Mouse (Mus musculus) C2C12 (cell line): ENCODE results near the gene Grip1.

ENCODE experiments used
- CTCF ChIP-seq: IDR thresholded peaks from one replicate; pipeline ENCODE4 v1.5.1; 2011; ENCODE audit not compliant: control insufficient read depth, insufficient read depth, insufficient read length
- MYOD1 ChIP-seq: IDR thresholded peaks from one replicate; pipeline ENCODE4 v1.6.1; 2011; ENCODE audit warnings: low read depth; ENCODE audit not compliant: control insufficient read depth, insufficient read length
- MYOG ChIP-seq: IDR thresholded peaks from one replicate; pipeline ENCODE4 v1.6.1; 2011; ENCODE audit not compliant: control insufficient read depth, insufficient read length; ENCODE audit errors: extremely low read depth
- USF1 ChIP-seq: IDR thresholded peaks from one replicate; pipeline ENCODE4 v1.6.1; 2011; ENCODE audit warnings: low read depth, mild to moderate bottlenecking, control low read depth, moderate library complexity

DNA sequence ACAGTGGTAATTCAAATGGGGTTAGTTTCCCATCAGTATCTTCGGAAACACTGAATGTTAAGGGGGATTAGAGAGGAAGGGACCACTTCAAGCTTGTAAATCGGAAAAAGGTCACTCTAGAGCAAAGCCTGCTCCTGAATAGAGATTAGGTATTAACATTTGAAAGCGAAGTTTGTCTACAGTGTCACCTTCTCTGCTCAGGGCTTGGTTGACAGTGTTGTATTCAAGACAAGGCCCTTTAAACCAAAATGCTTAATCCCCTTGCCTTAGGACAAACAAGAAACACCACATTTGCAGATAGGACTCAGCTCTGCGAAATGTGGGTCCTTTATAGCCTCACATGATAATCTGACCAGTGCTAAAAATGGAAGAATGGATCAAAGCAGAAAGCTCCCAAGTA is 81.2 kb downstream of the Grip1 start:
- no peak for TF ChIP-seq CTCF
- no peak for TF ChIP-seq USF1
- no peak for TF ChIP-seq MYOG
- TF ChIP-seq MYOD1, result no peak
